Mouse (Mus musculus) hindlimb bud, embryonic 11.5 days (tissue): Measurements from ENCODE around the gene Dnah7a.
"Not testable (repeated sequence)": the region's sequence is repeated elsewhere in the genome, so short reads cannot be mapped to it uniquely, and the experiment has no call there.

Experiments
- DNase-seq: peaks from one replicate; pipeline ENCODE4 v3.0.0-alpha.2; 2012; ENCODE audit warnings: low read depth, low spot score; ENCODE audit errors: extremely low spot score

Dnah7a gene

DNA sequence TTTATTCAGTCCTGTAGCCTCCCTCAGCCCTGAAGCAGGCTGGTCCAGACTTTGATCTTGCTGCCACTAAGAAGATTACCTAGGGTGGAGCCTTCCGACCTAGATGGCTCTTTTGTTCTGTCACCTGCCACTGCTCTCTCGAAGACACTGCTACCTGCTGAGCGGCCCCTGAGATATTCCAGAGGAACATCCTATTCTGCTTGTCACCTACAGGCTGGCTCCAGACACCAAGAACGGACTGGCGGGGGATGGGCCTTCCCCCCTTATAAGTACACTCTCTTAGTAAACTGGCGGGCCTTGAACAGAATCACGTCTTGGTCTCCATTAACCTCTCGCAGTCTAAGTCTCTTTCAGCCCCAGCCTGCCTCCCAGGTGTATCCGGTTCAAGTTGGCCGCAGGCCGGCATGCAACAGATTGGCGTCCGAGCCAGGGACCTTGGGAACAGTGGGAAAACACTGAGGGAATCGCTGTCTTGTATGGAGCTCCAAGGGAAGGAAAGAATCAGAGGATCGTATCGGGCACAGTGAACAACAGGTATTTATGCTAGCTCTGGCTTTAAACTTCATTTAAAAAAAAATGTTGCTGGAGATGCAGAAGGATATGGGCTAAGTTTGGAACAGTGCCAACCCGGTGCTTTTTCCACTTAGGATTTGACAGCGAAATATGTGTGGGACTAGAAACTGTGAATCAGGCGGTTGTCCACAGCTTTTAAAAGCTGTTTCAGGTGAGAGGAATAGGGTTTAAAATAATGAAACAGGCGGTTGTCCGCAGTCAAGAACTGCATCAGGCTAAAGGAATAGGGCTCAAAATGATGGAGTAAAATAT, 312.4 kb downstream of the Dnah7a start:
- DNase-seq, result not testable (repeated sequence)

DNA sequence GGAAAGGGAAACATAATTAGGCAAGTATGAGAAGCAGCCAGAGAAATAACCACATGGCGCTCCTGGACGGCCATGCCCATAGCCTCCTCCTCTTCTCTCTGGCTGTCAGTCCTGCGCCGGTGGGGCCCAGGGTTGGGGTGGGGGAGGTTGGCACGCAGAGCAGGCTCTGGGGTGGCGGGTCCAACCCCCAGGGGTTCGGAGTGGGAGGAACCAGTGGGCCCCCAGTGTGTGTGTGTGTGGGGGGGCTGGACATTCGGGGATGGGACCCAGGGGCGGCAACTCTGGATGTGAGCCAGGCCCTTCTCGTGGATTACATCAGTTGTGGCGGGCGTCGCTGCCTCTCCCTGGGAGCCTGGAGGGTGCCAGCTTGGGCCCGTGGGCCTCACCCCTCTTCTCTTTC, 317.8 kb downstream of the Dnah7a start:
- DNase-seq, result no peak

DNA sequence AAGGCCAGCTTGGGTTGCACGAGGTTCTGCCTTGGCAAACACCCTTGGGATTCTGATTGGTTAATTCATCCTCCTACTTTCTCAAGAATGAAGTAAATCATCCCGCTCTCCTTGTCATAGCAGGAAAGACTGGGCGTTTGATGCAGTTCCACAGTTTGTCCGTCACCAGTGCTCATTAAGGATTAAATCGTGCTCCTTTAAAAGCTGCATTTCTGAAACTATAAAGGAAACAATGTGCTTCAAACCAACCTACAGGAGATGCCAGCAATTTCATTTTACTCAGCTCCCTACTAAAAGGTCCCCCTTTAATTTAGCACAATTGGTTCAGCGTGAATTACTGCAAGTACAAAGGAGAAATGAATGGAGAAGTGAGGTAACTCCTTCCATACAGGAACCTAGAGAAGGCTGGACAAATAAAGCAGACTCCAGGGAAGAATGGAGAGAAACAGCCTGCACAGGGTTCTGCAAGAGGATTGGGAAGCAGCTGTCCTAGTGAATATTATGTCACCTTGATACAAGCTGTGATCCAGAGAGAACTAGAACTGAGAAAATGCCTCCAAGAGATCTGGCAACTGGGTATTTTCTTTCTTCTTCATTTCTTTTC, 322.4 kb downstream of the Dnah7a start:
- DNase-seq, result no peak

DNA sequence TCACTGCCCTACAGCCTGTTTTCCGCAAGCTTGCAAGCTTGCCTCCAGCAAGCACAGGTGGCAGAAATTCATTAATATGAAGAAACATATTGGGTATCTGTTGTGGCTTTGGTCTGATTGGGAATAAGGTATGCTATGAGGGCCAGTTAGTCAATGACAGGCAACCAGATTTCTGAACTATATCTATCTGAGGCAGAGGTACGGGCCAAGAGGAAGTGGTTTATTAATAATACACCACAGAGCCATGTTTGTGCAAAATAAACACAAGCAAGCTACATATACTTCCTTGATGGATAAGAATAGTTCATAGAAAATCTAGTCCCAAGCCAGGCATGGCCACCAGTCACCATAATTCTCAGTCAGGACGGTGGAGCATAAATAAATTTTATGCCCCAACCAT, 328.9 kb downstream of the Dnah7a start:
- DNase-seq, result no peak

DNA sequence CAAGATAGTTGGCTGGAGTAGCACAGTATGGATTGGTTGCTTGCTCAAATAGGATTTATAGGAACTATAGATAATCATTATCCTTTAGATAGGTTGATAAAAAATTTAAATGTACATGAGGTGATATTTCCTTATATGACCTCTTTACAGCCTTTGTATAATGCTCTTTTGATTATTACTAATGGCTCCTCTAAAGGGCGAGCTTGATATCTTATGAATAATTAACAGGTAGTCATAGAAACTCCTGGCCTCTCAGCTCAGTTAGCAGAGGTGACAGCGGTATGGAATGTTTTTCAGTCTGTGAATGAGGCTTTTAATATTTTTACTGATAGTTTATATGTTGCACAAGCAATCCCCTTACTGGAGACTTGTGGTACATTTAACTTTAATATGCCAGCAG, 330.6 kb downstream of the Dnah7a start:
- not testable (repeated sequence) for DNase-seq

DNA sequence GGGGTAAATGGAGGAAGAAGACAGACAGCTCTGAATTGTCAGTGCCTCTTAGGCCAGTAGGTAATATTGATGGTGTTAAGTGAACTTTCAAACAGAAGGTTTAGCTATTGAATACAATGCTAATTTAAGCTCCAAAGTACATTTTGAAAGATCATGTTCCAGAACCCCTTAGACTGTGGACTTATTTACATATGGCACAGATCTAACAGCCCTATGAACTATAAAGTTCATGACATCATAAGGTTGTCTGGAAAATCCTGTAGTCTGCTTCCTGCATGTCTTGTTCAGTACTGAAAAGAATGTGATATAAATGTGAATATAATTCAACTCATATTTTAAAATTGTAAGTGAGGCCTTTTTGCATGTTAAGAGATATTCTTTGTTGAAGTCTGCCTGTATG, 347.6 kb downstream of the Dnah7a start:
- no peak for DNase-seq

DNA sequence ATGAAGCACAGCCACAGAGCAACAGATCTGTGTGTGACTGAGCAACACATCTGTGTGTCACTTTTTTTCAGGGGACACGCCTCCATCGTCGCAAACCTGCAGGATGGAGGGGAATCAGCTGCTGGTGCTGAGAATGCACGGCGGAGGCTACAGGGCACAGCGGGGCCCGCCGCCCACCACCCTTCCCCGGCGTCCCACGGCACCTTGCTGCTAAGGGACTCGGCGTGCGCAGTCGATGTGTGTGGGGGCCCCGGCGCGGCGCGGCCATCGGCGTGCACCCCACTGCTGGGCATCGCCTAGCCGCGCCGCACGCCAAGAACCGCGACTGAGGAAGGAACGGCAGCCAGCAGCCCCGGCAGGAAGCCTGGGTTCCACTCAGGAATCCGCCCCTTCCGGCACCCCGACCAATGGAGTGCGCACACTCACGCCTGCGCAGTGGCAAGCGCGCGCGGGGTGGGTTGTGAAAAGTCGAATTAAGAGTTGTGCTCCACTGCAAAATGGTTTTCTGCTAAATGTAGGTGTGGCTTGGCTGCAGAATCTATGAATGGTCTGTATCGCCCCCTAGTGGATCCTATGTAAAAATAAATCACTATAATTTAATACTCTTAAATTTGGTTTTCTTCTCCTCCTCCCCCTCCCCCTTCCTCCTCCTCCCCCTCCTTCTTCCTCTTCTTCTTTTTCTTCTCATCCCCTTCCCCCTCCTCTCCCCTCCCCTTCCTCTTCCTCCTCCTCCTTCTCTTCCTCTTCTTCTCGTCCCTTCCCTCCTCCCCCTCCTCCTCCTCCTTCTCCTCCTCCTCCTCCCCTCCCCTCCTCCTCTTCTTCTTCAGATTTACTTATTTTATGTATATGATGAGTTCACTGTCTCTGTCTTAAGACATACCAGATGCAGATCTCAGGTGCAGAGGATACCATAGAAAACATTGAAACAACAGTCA, 354.0 kb downstream of the Dnah7a start, which contains the start of the genes Asdurf, Gm28551 and Asnsd1:
Gene Asdurf, minus strand, starts transcription at position 293 of the 935 bp plus-strand sequence.
Gene Gm28551, minus strand, starts transcription at position 341 of the 935 bp plus-strand sequence.
Gene Asnsd1, minus strand, starts transcription at position 426 of the 935 bp plus-strand sequence.
- DNase-seq, result peak; percentile 52
